Comparison of ENCODE assay signal across 7 mouse cellular contexts in genomic region chr9:74982722-74983121, GRCm38 (mm10). TPM values are rescaled to one million over a fixed set of nuclear protein-coding genes. Genes with fewer than 3 reads are reported as not detected.
DNase-seq lines count a peak whose midpoint lies in the region; ATAC-seq and TF ChIP-seq lines count a peak whose summit lies in the region.
"Not testable (repeated sequence)": the region's sequence is repeated elsewhere in the genome, so short reads cannot be mapped to it uniquely, and the experiment has no call there.

No protein-coding gene starts in this region.

- TF ChIP-seq RAD21 in CH12.LX (IDR thresholded peaks at IDR 0.05; ENCODE audit: low read depth, low read length): not testable (repeated sequence)

- not testable (repeated sequence) for ATAC-seq in heart, postnatal 0 days (ENCODE audit: insufficient read depth, low read depth)
- ATAC-seq in megakaryocyte, adult 5-6 weeks (ENCODE audit: poor library complexity, severe bottlenecking): 0 out of 2 replicates have a peak, but pooled peaks have one; percentile 27
- ATAC-seq in megakaryocyte-erythroid progenitor cell, adult 5-6 weeks (replicated peaks; ENCODE audit: low FRiP score, low TSS enrichment, poor library complexity, severe bottlenecking): peak; percentile 91

- TF ChIP-seq EP300 in CH12.LX (IDR thresholded peaks at IDR 0.05; ENCODE audit: low read length); heart, adult 2 months (IDR thresholded peaks at IDR 0.05; ENCODE audit: insufficient read depth, low read depth, low read length); heart, postnatal 0 days (IDR thresholded peaks at IDR 0.05; ENCODE audit: low read depth): not testable (repeated sequence)

- TF ChIP-seq CTCF in CH12.LX (conservative IDR thresholded peaks at IDR 0.05 in 1 of 2, IDR thresholded peaks at IDR 0.05 in 1 of 2; ENCODE audit: low read depth in 2 of 2, low read length in 2 of 2); gastrocnemius, adult 2 months (IDR thresholded peaks at IDR 0.05); heart, adult 2 months (IDR thresholded peaks at IDR 0.05); heart, postnatal 0 days (IDR thresholded peaks at IDR 0.05; ENCODE audit: low read depth): not testable (repeated sequence)

- H3K27me3 ChIP-seq in CH12.LX (replicated peaks); heart, adult 2 months (ENCODE audit: control insufficient read depth, insufficient read depth, low read length); heart, postnatal 0 days (ENCODE audit: control insufficient read depth, insufficient read depth, low read length): not testable (repeated sequence)

- not testable (repeated sequence) for H3K9me3 ChIP-seq in CH12.LX (replicated peaks; ENCODE audit: low read length); heart, postnatal 0 days (replicated peaks; ENCODE audit: control insufficient read depth, low read length)

- H3K4me2 ChIP-seq in CH12.LX (ENCODE audit: insufficient read depth, low read depth, poor library complexity, severe bottlenecking); heart, postnatal 0 days (ENCODE audit: low read depth, low read length): not testable (repeated sequence)

- H3K4me1 ChIP-seq in CH12.LX (ENCODE audit: control insufficient read depth in 1 of 2, insufficient read depth in 2 of 2): peaks cover 20 to 35% of the 10 kb centered on the region in 2 experiments
- peaks cover 18% of the 10 kb centered on the region for H3K4me1 ChIP-seq in heart, adult 2 months (ENCODE audit: control insufficient read depth, insufficient read depth, low read length)
- H3K4me1 ChIP-seq in heart, postnatal 0 days (ENCODE audit: control insufficient read depth, insufficient read depth): peaks cover 25% of the 10 kb centered on the region

- not testable (repeated sequence) for H3K9ac ChIP-seq in CH12.LX (ENCODE audit: insufficient read depth, low read depth); heart, adult 2 months (ENCODE audit: low read depth, low read length); heart, postnatal 0 days (replicated peaks; ENCODE audit: low read depth, low read length)

- not testable (repeated sequence) for TF ChIP-seq POLR2A in CH12.LX (IDR thresholded peaks at IDR 0.05; ENCODE audit: low read depth, low read length); heart, adult 2 months (IDR thresholded peaks at IDR 0.05; ENCODE audit: insufficient read depth, low read depth, low read length)

- not testable (repeated sequence) for H3K27ac ChIP-seq in CH12.LX (ENCODE audit: insufficient read depth, low read depth)
- peak overlapping the region; percentile 95 for H3K27ac ChIP-seq in gastrocnemius, adult 2 months
- peak overlapping the region; percentile 71 for H3K27ac ChIP-seq in heart, adult 2 months
- H3K27ac ChIP-seq in heart, postnatal 0 days (ENCODE audit: low read depth): peak overlapping the region; percentile 70

- intact Hi-C loops in gastrocnemius, adult 2 months (cut with DNase I); heart, adult 2 months (cut with DNase I): not testable (repeated sequence)

- H3K4me3 ChIP-seq in CH12.LX (replicated peaks in 1 of 3; ENCODE audit: low read depth in 2 of 3, low read length in 2 of 3, poor library complexity in 1 of 3); gastrocnemius, adult 2 months; heart, adult 2 months; heart, postnatal 0 days (ENCODE audit: low read depth, low read length): not testable (repeated sequence)

- dilution Hi-C loops in CH12.LX (cut with MboI; ENCODE audit: extremely low pct_ligation_motif_present, extremely low pct_unique_long_range_greater_than_20kb, low sequenced_read_pairs): not testable (repeated sequence)

- not testable (repeated sequence) for H3K79me2 ChIP-seq in CH12.LX (replicated peaks; ENCODE audit: control insufficient read depth, extremely low read depth, insufficient read depth, poor library complexity, severe bottlenecking); heart, adult 2 months (replicated peaks; ENCODE audit: control insufficient read depth, insufficient read depth, low read length)

- WGBS in heart, adult 2 months: 97% methylated on average over 1 of the region's 1 CpGs
- 85% methylated on average over 1 of the region's 1 CpGs for WGBS in heart, postnatal 0 days

- H3K36me3 ChIP-seq in CH12.LX (replicated peaks in 1 of 2; ENCODE audit: control insufficient read depth in 1 of 2, insufficient read depth in 1 of 2, low read length in 1 of 2): peaks cover 0 to 21% of the 10 kb centered on the region in 2 experiments
- peaks cover 10% of the 10 kb centered on the region for H3K36me3 ChIP-seq in heart, adult 2 months (ENCODE audit: control insufficient read depth, insufficient read depth, low read length)
- H3K36me3 ChIP-seq in heart, postnatal 0 days (replicated peaks; ENCODE audit: control insufficient read depth, insufficient read depth, low read length): not testable (repeated sequence)

- DNase-seq in CH12.LX (ENCODE audit: extremely low read depth): peak; percentile 17
- peak; percentile 51 for DNase-seq in R1 (ENCODE audit: low read depth, low spot score)
- DNase-seq in gastrocnemius, adult 2 months; heart, adult 2 months; heart, postnatal 0 days (ENCODE audit: low spot score): not testable (repeated sequence)

- in situ Hi-C loops in CH12.LX (cut with MboI; ENCODE audit: low pct_ligation_motif_present, low pct_unique_long_range_greater_than_20kb, low sequenced_read_pairs): not testable (repeated sequence)

RNA-seq across cellular contexts. Expression of gene Fam214a, which starts 30.0 kb away (rescaled TPM):
- 8.3 and 8.6 TPM in 2 replicates for total RNA-seq in CH12.LX (2012; rRNA removed)
- 4.6 and 6.2 TPM in 2 replicates for total RNA-seq in CH12.LX (2014; rRNA removed)
- 7.0 and 7.7 TPM in 2 replicates for polyA plus RNA-seq in CH12.LX (2012; ENCODE audit: insufficient read length, low read depth)
- total RNA-seq in gastrocnemius, adult 2 months (2021): 10 to 100 TPM; 21.0 to 29.4 TPM
- 10 to 100 TPM; 20.6 to 30.2 TPM for total RNA-seq in heart, adult 2 months (2021)
- 10.7 and 16.5 TPM in 2 replicates for polyA plus RNA-seq in heart, adult 2 months (2012; rRNA removed)
- 14.4 and 20.8 TPM in 2 replicates for total RNA-seq in heart, postnatal 0 days (2014; rRNA removed; ENCODE audit: low replicate concordance)
- 12.4 and 13.3 TPM in 2 replicates for polyA plus RNA-seq in heart, postnatal 0 days (2015; fragmentation: Nextera tagmentation; extraction: Ambion mirVana)
- 11.8 and 14.1 TPM in 2 replicates for total RNA-seq in megakaryocyte, adult 5-6 weeks (2015)
- total RNA-seq in megakaryocyte, adult 5-6 weeks (2017): 9.3 and 10.5 TPM in 2 replicates
- 2.6 and 9.3 TPM in 2 replicates for total RNA-seq in megakaryocyte-erythroid progenitor cell, adult 5-6 weeks (2014; fragmentation: Nextera tagmentation)
- total RNA-seq in megakaryocyte-erythroid progenitor cell, adult 5-6 weeks (2017): 5.7 and 6.3 TPM in 2 replicates

RNA-seq across cellular contexts. Expression of gene Arpp19, which starts 54.7 kb away (rescaled TPM):
- 244 and 311 TPM in 2 replicates for total RNA-seq in CH12.LX (2012; rRNA removed)
- total RNA-seq in CH12.LX (2014; rRNA removed): 194 and 233 TPM in 2 replicates
- 479 and 504 TPM in 2 replicates for polyA plus RNA-seq in CH12.LX (2012; ENCODE audit: insufficient read length, low read depth)
- 100 to 1,000 TPM; 125 to 160 TPM for total RNA-seq in gastrocnemius, adult 2 months (2021)
- total RNA-seq in heart, adult 2 months (2021): 100 to 1,000 TPM; 160 to 196 TPM
- polyA plus RNA-seq in heart, adult 2 months (2012; rRNA removed): 25.1 and 50.0 TPM in 2 replicates
- 24.3 and 44.3 TPM in 2 replicates for total RNA-seq in heart, postnatal 0 days (2014; rRNA removed; ENCODE audit: low replicate concordance)
- polyA plus RNA-seq in heart, postnatal 0 days (2015; fragmentation: Nextera tagmentation; extraction: Ambion mirVana): 229 and 244 TPM in 2 replicates
- total RNA-seq in megakaryocyte, adult 5-6 weeks (2015): 134 and 149 TPM in 2 replicates
- total RNA-seq in megakaryocyte, adult 5-6 weeks (2017): 114 and 153 TPM in 2 replicates
- total RNA-seq in megakaryocyte-erythroid progenitor cell, adult 5-6 weeks (2014; fragmentation: Nextera tagmentation): 180 and 239 TPM in 2 replicates
- 112 and 152 TPM in 2 replicates for total RNA-seq in megakaryocyte-erythroid progenitor cell, adult 5-6 weeks (2017)
